Mouse (Mus musculus): ENCODE measurements around the gene Actl7b.

GRCm38 (mm10) chr4:56767861-56768284 is 26.6 kb upstream of the Actl7b start:
- TF ChIP-seq CTCF (IDR thresholded peaks at IDR 0.05; ENCODE audit: borderline replicate concordance, insufficient read depth, low read length) (no peak), POLR2A (IDR thresholded peaks at IDR 0.05; ENCODE audit: low read depth, low read length) (no peak)
